Mouse (Mus musculus) heart, postnatal 10 days (tissue): ENCODE data around the gene Cntnap5a. TPM values are rescaled to one million over a fixed set of nuclear protein-coding genes. Genes with fewer than 3 reads are reported as not detected.

ENCODE experiments used
- microRNA-seq, 2 experiments: library from miRNA; unstranded; fragments of <30 nt; microRNA quantifications; one replicate each; pipeline ENCODE4 v1.2.0; 2022
- total RNA-seq, 2 experiments: library from RNA; stranded (reverse); gene quantifications; 2 replicates each; pipeline ENCODE4 v1.2.3; 2021

Gene Cntnap5a
- total RNA-seq, 2 experiments from 2014 or later, result not detected

Small RNAs within 50 kb of the gene (microRNA-seq; reads per million reads assigned to microRNA genes)
- gene Gm23393, result 0 reads per million in 2 experiments
